Mouse (Mus musculus): ENCODE results near the gene Prickle2. TPM values are rescaled to one million over a fixed set of nuclear protein-coding genes. Genes with fewer than 3 reads are reported as not detected.

Gene Prickle2
- polyA plus RNA-seq, 1 experiment from 2014 or later: 7.4 TPM

- 81% methylated on average over 4 of the region's 4 CpGs for WGBS
- H3K4me1 ChIP-seq (ENCODE audit: control insufficient read depth, insufficient read depth, low read length): peaks cover 20% of the 10 kb centered on the region; the same call in 1 of the 2 replicates
- H3K27ac ChIP-seq (ENCODE audit: low read depth, low read length): peak overlapping the region; percentile 42; the same call in 1 of the 2 replicates
- H3K9me3 ChIP-seq (ENCODE audit: control insufficient read depth, low read length): no peaks in the 10 kb centered on the region
- no peak overlapping the region for H3K4me2 ChIP-seq (replicated peaks; ENCODE audit: low read depth, low read length)
- ATAC-seq (ENCODE audit: low FRiP score, low TSS enrichment): no peak
- no peaks in the 10 kb centered on the region for H3K36me3 ChIP-seq (ENCODE audit: control insufficient read depth, insufficient read depth, low read length)
- H3K27me3 ChIP-seq (ENCODE audit: control insufficient read depth, insufficient read depth, low read length): no peaks in the 10 kb centered on the region
- H3K9ac ChIP-seq (ENCODE audit: low read depth, low read length): no peak overlapping the region
- H3K4me3 ChIP-seq (ENCODE audit: low read length): no peak overlapping the region
These were observed 237.1 kb downstream of the Prickle2 start for GRCm38 (mm10) chr6:92468892-92469291.

- no peak for ATAC-seq (ENCODE audit: low FRiP score, low TSS enrichment)
- no peaks in the 10 kb centered on the region for H3K36me3 ChIP-seq (ENCODE audit: control insufficient read depth, insufficient read depth, low read length)
- no peaks in the 10 kb centered on the region for H3K27me3 ChIP-seq (ENCODE audit: control insufficient read depth, insufficient read depth, low read length)
- H3K4me2 ChIP-seq (replicated peaks; ENCODE audit: low read depth, low read length): no peak overlapping the region
- H3K4me1 ChIP-seq (ENCODE audit: control insufficient read depth, insufficient read depth, low read length): peaks cover 20% of the 10 kb centered on the region; the same call in 1 of the 2 replicates
- H3K9ac ChIP-seq (ENCODE audit: low read depth, low read length): no peak overlapping the region
- H3K4me3 ChIP-seq (ENCODE audit: low read length): no peak overlapping the region
- WGBS: 67% methylated on average over 3 of the region's 3 CpGs
- H3K9me3 ChIP-seq (ENCODE audit: control insufficient read depth, low read length): no peaks in the 10 kb centered on the region
- peak overlapping the region; percentile 42; the same call in 1 of the 2 replicates for H3K27ac ChIP-seq (ENCODE audit: low read depth, low read length)
These were observed 237.6 kb downstream of the Prickle2 start for GRCm38 (mm10) chr6:92468383-92468791.

GRCm38 (mm10) chr6:92467343-92467742, 238.6 kb downstream of the Prickle2 start:
- Histone ChIP-seq H3K27me3 (ENCODE audit: control insufficient read depth, insufficient read depth, low read length) (no peaks in the 10 kb centered on the region), H3K4me3 (ENCODE audit: low read length) (no peak overlapping the region), H3K27ac (ENCODE audit: low read depth, low read length) (no peak overlapping the region), H3K9me3 (ENCODE audit: control insufficient read depth, low read length) (no peaks in the 10 kb centered on the region), H3K4me2 (replicated peaks; ENCODE audit: low read depth, low read length) (no peak overlapping the region), H3K9ac (ENCODE audit: low read depth, low read length) (no peak overlapping the region), H3K36me3 (ENCODE audit: control insufficient read depth, insufficient read depth, low read length) (no peaks in the 10 kb centered on the region), H3K4me1 (ENCODE audit: control insufficient read depth, insufficient read depth, low read length) (peaks cover 20% of the 10 kb centered on the region; the same call in 1 of the 2 replicates)
- 85% methylated on average over 2 of the region's 2 CpGs for WGBS
- ATAC-seq (ENCODE audit: low FRiP score, low TSS enrichment): no peak

GRCm38 (mm10) chr6:92465666-92466065, 240.3 kb downstream of the Prickle2 start:
- H3K4me2 ChIP-seq (replicated peaks; ENCODE audit: low read depth, low read length): no peak overlapping the region
- ATAC-seq (ENCODE audit: low FRiP score, low TSS enrichment): no peak
- no peak overlapping the region for H3K27ac ChIP-seq (ENCODE audit: low read depth, low read length)
- no peak overlapping the region for H3K4me3 ChIP-seq (ENCODE audit: low read length)
- no peaks in the 10 kb centered on the region for H3K27me3 ChIP-seq (ENCODE audit: control insufficient read depth, insufficient read depth, low read length)
- no peak overlapping the region for H3K9ac ChIP-seq (ENCODE audit: low read depth, low read length)
- H3K9me3 ChIP-seq (ENCODE audit: control insufficient read depth, low read length): no peaks in the 10 kb centered on the region
- H3K36me3 ChIP-seq (ENCODE audit: control insufficient read depth, insufficient read depth, low read length): no peaks in the 10 kb centered on the region
- WGBS: 96% methylated on average over 1 of the region's 1 CpGs
- H3K4me1 ChIP-seq (ENCODE audit: control insufficient read depth, insufficient read depth, low read length): peaks cover 23% of the 10 kb centered on the region; the same call in 1 of the 2 replicates

- H3K4me2 ChIP-seq (replicated peaks; ENCODE audit: low read depth, low read length): no peak overlapping the region
- H3K27ac ChIP-seq (ENCODE audit: low read depth, low read length): peak overlapping the region; percentile 30; the same call in 1 of the 2 replicates
- 61% methylated on average over 7 of the region's 7 CpGs for WGBS
- peaks cover 23% of the 10 kb centered on the region; the same call in 1 of the 2 replicates for H3K4me1 ChIP-seq (ENCODE audit: control insufficient read depth, insufficient read depth, low read length)
- no peaks in the 10 kb centered on the region for H3K36me3 ChIP-seq (ENCODE audit: control insufficient read depth, insufficient read depth, low read length)
- H3K9ac ChIP-seq (ENCODE audit: low read depth, low read length): no peak overlapping the region
- ATAC-seq (ENCODE audit: low FRiP score, low TSS enrichment): no peak
- no peak overlapping the region for H3K4me3 ChIP-seq (ENCODE audit: low read length)
- H3K9me3 ChIP-seq (ENCODE audit: control insufficient read depth, low read length): no peaks in the 10 kb centered on the region
- H3K27me3 ChIP-seq (ENCODE audit: control insufficient read depth, insufficient read depth, low read length): no peaks in the 10 kb centered on the region
These were observed 241.1 kb downstream of the Prickle2 start for GRCm38 (mm10) chr6:92464781-92465337.

- Histone ChIP-seq H3K4me3 (ENCODE audit: low read length) (no peak overlapping the region), H3K4me1 (ENCODE audit: control insufficient read depth, insufficient read depth, low read length) (peaks cover 21% of the 10 kb centered on the region; the same call in 1 of the 2 replicates), H3K27ac (ENCODE audit: low read depth, low read length) (no peak overlapping the region), H3K9ac (ENCODE audit: low read depth, low read length) (no peak overlapping the region), H3K9me3 (ENCODE audit: control insufficient read depth, low read length) (no peaks in the 10 kb centered on the region), H3K36me3 (ENCODE audit: control insufficient read depth, insufficient read depth, low read length) (no peaks in the 10 kb centered on the region), H3K4me2 (replicated peaks; ENCODE audit: low read depth, low read length) (no peak overlapping the region), H3K27me3 (ENCODE audit: control insufficient read depth, insufficient read depth, low read length) (no peaks in the 10 kb centered on the region)
- WGBS: 41% methylated on average over 9 of the region's 9 CpGs
- no peak for ATAC-seq (ENCODE audit: low FRiP score, low TSS enrichment)
These were observed 242.2 kb downstream of the Prickle2 start for GRCm38 (mm10) chr6:92463768-92464167.

GRCm38 (mm10) chr6:92460750-92461149, 245.2 kb downstream of the Prickle2 start:
- H3K27me3 ChIP-seq (ENCODE audit: control insufficient read depth, insufficient read depth, low read length): no peaks in the 10 kb centered on the region
- ATAC-seq (ENCODE audit: low FRiP score, low TSS enrichment): no peak
- no peaks in the 10 kb centered on the region for H3K36me3 ChIP-seq (ENCODE audit: control insufficient read depth, insufficient read depth, low read length)
- no peak overlapping the region for H3K4me2 ChIP-seq (replicated peaks; ENCODE audit: low read depth, low read length)
- H3K27ac ChIP-seq (ENCODE audit: low read depth, low read length): no peak overlapping the region
- no peak overlapping the region for H3K4me3 ChIP-seq (ENCODE audit: low read length)
- WGBS: 49% methylated on average over 2 of the region's 2 CpGs
- peaks cover 15% of the 10 kb centered on the region; the same call in 1 of the 2 replicates for H3K4me1 ChIP-seq (ENCODE audit: control insufficient read depth, insufficient read depth, low read length)
- no peaks in the 10 kb centered on the region for H3K9me3 ChIP-seq (ENCODE audit: control insufficient read depth, low read length)
- no peak overlapping the region for H3K9ac ChIP-seq (ENCODE audit: low read depth, low read length)

- H3K4me3 ChIP-seq (ENCODE audit: low read length): no peak overlapping the region
- no peaks in the 10 kb centered on the region for H3K36me3 ChIP-seq (ENCODE audit: control insufficient read depth, insufficient read depth, low read length)
- no peaks in the 10 kb centered on the region for H3K9me3 ChIP-seq (ENCODE audit: control insufficient read depth, low read length)
- 67% methylated on average over 4 of the region's 4 CpGs for WGBS
- H3K27me3 ChIP-seq (ENCODE audit: control insufficient read depth, insufficient read depth, low read length): no peaks in the 10 kb centered on the region
- H3K9ac ChIP-seq (ENCODE audit: low read depth, low read length): no peak overlapping the region
- no peak overlapping the region for H3K27ac ChIP-seq (ENCODE audit: low read depth, low read length)
- H3K4me2 ChIP-seq (replicated peaks; ENCODE audit: low read depth, low read length): no peak overlapping the region
- no peak for ATAC-seq (ENCODE audit: low FRiP score, low TSS enrichment)
- peaks cover 3% of the 10 kb centered on the region; the same call in 1 of the 2 replicates for H3K4me1 ChIP-seq (ENCODE audit: control insufficient read depth, insufficient read depth, low read length)
These were observed 247.9 kb downstream of the Prickle2 start for GRCm38 (mm10) chr6:92458026-92458425.

- H3K4me1 ChIP-seq (ENCODE audit: control insufficient read depth, insufficient read depth, low read length): no peaks in the 10 kb centered on the region
- H3K27ac ChIP-seq (ENCODE audit: low read depth, low read length): no peak overlapping the region
- no peaks in the 10 kb centered on the region for H3K9me3 ChIP-seq (ENCODE audit: control insufficient read depth, low read length)
- H3K4me2 ChIP-seq (replicated peaks; ENCODE audit: low read depth, low read length): no peak overlapping the region
- no peak overlapping the region for H3K9ac ChIP-seq (ENCODE audit: low read depth, low read length)
- H3K4me3 ChIP-seq (ENCODE audit: low read length): no peak overlapping the region
- no peaks in the 10 kb centered on the region for H3K27me3 ChIP-seq (ENCODE audit: control insufficient read depth, insufficient read depth, low read length)
- no peak for ATAC-seq (ENCODE audit: low FRiP score, low TSS enrichment)
- H3K36me3 ChIP-seq (ENCODE audit: control insufficient read depth, insufficient read depth, low read length): no peaks in the 10 kb centered on the region
- WGBS: 65% methylated on average over 1 of the region's 1 CpGs
These were observed 254.5 kb downstream of the Prickle2 start for GRCm38 (mm10) chr6:92451421-92451820.

All from kidney, embryonic 14.5 days (tissue).